Mouse (Mus musculus): ENCODE results near the gene Irf2bp1.
A peak's percentile ranks its signal among the peaks of the same experiment; 100 is the strongest.

Irf2bp1 gene

DNA sequence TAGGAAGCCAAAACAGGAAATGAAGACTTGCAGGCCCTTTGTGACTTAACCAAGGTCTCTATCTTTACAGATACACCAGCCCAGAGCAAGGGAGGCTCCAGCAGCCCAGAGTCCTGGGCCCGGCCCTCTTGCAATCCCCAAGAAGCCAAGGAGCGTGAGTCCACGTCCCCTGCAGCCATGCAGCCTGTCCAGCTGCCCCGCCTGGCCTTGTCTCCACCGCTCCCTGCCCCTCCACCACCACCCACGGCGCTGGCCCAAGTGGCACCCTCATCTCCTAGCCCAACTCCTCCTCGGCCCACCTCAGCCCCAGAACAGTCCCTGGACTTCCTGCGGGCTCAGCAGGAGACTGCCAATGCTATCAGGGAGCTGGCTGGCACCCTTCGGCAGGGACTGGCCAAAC is 3.4 kb upstream of the Irf2bp1 start:
- peak in 1 of 2 experiments; percentile 73 for DNase-seq (ENCODE audit: low spot score in 2 of 2)

DNA sequence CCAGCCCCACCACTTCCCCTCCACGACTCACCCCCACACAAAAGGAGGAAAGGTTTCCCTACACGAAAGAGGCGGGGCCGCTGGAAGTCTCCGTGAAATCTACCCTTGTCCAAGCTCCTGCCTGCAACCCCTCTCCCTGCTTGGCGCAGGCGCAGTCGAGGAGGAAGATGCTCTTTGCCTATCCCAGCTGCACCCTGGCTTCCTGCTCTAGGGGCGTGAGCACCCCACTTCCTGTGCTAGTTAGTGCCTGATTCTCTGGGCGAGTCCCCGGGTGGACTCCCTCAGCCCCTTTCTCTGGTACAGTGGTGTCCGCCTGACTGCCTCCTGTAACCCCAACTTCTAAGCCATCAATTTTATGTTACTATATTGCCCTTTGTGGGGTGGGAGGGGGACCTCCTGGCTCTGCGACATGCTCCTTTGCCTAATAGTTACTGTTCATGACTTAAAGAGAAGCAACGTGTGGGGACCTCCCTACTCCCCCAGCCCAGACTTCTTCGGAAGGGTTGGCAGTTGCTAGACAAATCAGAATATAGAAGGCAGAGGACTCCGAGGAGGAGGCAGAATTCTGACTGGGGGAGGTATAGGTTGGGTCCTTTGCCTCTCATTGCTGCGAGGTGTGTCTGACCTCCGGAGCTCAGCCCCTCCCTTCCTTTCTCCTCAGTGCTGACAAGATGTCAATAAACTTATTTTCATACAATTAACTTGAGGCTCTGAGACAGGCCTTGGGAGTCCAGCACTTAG is 2.6 kb upstream of the Irf2bp1 start:
- peak; percentile 79 to 90 for DNase-seq (ENCODE audit: low spot score in 2 of 2)

GRCm38 (mm10) chr7:19001807-19002085 is 2.1 kb upstream of the Irf2bp1 start:
- no peak for DNase-seq (ENCODE audit: low spot score in 2 of 2)

DNA sequence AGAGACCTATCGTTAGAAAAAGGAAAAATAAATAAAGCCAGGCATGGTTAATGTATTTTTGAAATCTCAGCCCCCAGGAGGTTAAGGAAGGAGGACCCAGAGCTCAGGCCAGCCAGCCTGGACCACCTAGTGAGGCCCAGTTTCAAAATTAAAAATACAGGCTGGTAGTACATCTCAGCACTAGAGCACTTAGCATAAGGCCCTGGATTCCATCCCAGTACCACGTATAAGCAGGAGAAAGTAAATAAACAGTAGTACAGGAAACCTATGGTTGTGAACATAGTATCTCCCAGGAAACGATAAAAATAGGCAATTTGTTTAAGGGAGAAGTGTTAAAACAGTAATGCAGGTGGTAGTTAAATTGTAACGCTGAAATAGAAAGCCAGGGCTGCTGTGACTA is 1.7 kb upstream of the Irf2bp1 start:
- DNase-seq (ENCODE audit: low spot score in 2 of 2): no peak

- DNase-seq (ENCODE audit: low spot score in 2 of 2): peak; percentile 67 to 77
These were observed 871 bp upstream of the Irf2bp1 start for GRCm38 (mm10) chr7:19002848-19003498.

DNA sequence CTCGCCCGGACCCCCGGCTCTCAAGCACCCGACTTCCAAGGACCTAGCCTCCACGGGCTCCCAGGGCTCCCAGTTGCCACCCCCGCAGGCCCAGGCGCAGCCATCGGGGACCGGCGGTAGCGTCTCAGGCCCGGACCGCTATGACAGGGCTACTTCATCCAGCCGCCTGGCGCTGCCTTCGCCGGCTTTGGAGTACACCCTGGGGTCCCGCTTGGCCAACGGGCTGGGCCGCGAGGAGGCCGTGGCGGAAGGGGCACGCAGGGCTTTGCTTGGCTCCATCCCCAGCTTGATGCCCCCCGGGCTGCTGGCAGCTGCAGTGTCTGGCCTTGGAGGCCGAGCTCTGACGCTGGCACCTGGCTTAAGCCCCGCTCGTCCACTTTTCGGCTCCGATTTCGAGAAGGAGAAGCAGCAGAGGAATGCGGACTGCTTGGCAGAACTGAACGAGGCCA is 811 bp downstream of the Irf2bp1 start:
- DNase-seq (ENCODE audit: low spot score in 2 of 2): peak; percentile 34 to 79

GRCm38 (mm10) chr7:19005417-19006121 is 1.7 kb downstream of the Irf2bp1 start:
- DNase-seq (ENCODE audit: low spot score in 2 of 2): peak in 1 of 2 experiments; percentile 74

DNA sequence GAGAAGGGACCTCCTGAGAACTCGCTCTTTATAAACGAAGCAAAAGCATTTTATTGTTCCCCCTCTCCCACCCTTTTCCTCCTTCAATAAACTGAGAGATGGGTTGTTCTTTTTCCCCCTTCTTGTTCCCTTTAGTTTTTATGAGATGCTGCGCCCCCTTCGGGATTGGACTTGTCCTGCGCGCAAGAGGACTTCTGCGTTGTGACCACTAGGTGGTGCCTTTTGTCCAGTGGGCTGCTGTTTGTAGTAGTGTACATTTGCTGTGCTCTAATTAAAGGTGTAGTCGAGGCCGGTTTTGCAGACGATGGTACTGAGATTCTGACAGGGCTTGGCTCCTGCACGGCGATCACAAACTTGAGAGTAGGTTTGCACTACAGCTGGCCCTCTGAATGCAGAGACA is 2.6 kb downstream of the Irf2bp1 start:
- DNase-seq (ENCODE audit: low spot score in 2 of 2): peak; percentile 83 to 90

- DNase-seq (ENCODE audit: low spot score in 2 of 2): no peak
These were observed 3.5 kb downstream of the Irf2bp1 start for GRCm38 (mm10) chr7:19007026-19007977.

DNA sequence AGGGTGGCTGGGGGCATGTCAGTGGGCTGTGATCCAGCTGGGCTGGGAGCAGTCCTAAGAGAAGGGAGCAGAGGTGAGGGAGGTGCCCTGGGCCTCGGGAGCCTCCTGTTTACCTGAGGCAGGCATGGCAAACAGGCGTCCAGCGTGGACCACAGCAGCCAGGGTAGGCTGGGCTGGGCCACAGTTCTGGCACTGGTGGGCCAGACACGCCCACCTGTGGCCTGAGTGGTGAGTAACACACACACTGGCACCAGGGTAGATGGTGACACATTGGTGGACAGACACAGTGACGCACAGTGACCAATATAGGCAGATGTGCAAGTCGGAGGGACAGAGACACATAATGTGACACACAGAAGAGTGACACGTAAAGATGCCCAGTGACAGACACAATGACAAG is 6.7 kb downstream of the Irf2bp1 start:
- DNase-seq (ENCODE audit: low spot score in 2 of 2): no peak

GRCm38 (mm10) chr7:19012025-19012621 is 8.3 kb downstream of the Irf2bp1 start:
- no peak for DNase-seq (ENCODE audit: low spot score in 2 of 2)

DNA sequence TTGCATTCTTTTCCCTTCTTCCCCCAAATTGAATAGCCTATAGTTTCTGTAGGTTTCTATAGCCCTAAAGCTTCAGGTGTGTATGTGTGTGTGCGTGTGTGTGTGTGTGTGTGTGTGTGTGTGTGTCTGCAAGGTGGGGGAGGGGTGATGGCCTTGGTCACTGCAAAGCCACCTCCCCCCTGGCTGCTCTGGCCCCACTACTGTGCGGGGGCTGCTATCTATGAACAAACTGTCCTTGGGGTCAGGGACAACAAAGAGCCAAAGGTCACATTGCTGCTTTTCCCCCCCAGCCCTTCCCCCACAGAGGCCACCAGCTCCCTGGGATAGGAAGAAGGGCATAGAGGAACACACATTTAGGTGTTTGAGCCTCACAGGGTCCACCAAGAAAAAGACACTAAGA is 9.0 kb downstream of the Irf2bp1 start:
- no peak for DNase-seq (ENCODE audit: low spot score in 2 of 2)

DNA sequence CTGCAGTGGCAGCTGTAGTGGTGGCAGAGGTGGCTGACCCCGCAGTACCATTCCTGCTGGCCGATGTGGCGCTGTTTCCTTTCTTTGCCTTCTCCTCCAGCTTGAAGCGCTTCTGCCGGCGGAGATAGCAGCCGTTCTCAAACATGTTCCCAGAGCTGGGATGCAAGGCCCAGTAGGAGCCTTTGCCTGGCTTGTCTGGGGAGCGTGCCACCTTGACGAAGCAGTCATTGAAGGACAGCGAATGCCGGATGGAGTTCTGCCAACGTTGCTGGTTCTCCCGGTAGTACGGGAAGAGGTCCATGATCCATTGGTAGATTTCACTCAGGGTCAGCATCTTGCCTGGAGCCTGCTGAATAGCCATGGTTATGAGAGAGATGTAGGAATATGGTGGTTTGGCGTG is 10.6 kb downstream of the Irf2bp1 start:
- no peak for DNase-seq (ENCODE audit: low spot score in 2 of 2)

DNA sequence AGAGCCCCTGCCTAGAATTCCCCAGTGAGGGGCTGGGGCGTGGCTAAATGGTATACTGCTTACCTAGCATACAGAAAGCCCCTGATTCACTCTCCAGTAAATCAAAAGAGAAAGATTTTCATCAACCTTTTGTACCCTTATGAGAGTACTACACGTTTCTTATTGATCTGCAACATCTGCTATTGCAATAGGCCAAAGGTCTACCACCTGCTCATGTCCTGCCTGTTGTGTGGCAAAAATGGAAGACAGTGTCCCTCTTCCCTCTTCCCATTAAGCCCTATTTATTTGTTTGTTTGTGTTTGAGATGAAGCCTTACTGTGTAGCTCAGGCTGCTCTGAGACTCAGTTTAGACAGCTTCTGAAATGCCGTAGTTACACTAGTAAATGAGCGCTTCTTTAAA is 12.2 kb downstream of the Irf2bp1 start:
- no peak for DNase-seq (ENCODE audit: low spot score in 2 of 2)

DNA sequence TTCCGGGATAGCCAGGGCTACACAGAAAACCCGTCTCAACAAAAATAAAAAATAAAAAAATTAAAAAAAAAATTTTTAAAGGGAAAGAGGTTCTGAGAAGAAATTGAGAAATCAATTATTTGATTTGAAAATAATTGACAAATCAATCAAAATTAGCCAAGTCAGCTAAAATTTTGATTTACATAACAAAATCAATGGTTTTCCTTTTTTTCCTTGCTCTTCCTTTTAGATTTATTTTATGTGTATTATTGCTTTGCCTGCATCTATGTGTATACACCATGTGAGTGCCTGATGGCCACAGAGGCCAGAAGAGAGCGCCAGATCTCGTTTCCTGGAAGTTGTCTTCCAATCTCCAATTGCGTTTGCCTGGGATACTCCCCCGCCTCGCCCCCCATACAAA is 14.1 kb downstream of the Irf2bp1 start:
- no peak for DNase-seq (ENCODE audit: low spot score in 2 of 2)

GRCm38 (mm10) chr7:19021048-19021447 is 17.2 kb downstream of the Irf2bp1 start:
- DNase-seq (ENCODE audit: low spot score in 2 of 2): no peak

GRCm38 (mm10) chr7:19022189-19022958 is 18.5 kb downstream of the Irf2bp1 start:
- no peak for DNase-seq (ENCODE audit: low spot score in 2 of 2)

GRCm38 (mm10) chr7:19023357-19023814 is 19.5 kb downstream of the Irf2bp1 start, which contains the start of gene Foxa3:
Gene Foxa3 (minus strand): TSS chr7:19023538.
- peak; percentile 32 to 73 for DNase-seq (ENCODE audit: low spot score in 2 of 2)

GRCm38 (mm10) chr7:19024096-19024506 is 20.3 kb downstream of the Irf2bp1 start, which contains the start of gene Sympk:
Gene Sympk (plus strand): TSS chr7:19024377.
- peak; percentile 95 to 96 for DNase-seq (ENCODE audit: low spot score in 2 of 2)

GRCm38 (mm10) chr7:19024581-19025255 is 20.9 kb downstream of the Irf2bp1 start:
- DNase-seq (ENCODE audit: low spot score in 2 of 2): peak; percentile 42 to 79
